Mouse (Mus musculus) ES-Bruce4 (cell line): ENCODE data around the gene Stom.

Experiments used
- CTCF ChIP-seq: IDR thresholded peaks from one replicate; pipeline ENCODE4 v1.8.1; 2011; ENCODE audit warnings: low read depth, low read length
- EP300 ChIP-seq: IDR thresholded peaks from 2 replicates; pipeline ENCODE4 v1.6.1; 2011; ENCODE audit warnings: low read depth, low read length; ENCODE audit not compliant: insufficient read depth
- POLR2A ChIP-seq: IDR thresholded peaks from one replicate; pipeline ENCODE4 v1.8.1; 2011; ENCODE audit warnings: low read length; ENCODE audit not compliant: insufficient read depth

DNA sequence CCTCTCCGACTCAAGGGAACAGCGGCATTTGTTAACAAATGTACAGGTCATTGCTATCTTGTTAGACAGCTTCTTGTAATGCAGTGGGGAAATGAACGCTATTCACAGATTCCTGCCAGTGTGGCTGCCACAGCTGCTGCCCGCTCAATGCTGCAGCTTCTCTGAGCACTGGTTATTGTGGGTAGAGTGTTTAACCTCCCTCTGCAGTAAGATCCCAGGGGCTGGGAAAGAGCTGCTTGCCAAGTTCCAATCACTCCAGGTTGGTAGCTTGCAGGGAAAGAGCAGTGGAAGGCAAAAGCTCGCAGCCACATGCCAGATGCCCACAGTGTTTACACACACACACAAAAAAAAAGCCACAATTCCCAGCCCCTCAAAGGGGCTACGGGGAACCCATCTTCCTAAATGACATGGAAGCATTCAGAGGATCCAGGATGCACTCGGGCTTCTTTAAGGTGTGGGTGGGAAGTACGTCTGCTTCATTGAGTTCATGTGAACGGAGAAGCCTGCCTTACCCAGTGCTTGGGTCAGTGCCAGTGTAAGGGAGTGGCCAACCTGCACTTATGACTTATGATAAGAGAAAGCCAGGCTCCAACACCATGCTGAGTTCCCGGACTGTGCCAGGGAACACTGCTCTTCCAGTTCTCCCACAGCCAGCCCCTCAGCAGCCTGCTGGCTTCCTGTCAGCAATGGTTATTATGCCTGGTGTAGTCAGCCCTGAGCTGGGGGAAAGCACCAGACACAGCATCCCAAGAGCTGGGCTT lies 14.2 kb downstream of the Stom start:
- TF ChIP-seq POLR2A (no peak), EP300 (no peak), CTCF (no peak)
